Mouse (Mus musculus) MEL (cell line): ENCODE measurements around the gene Hacd4.

ENCODE experiments used
- CHD1 ChIP-seq: IDR thresholded peaks from 2 replicates; pipeline ENCODE4 v1.6.1; 2012; ENCODE audit warnings: low read depth, mild to moderate bottlenecking, inconsistent platforms, low read length, improper control_type of control experiment
- CHD2 ChIP-seq: IDR thresholded peaks from 2 replicates; pipeline ENCODE4 v1.6.1; 2011; ENCODE audit warnings: low read length, improper control_type of control experiment
- CTCF ChIP-seq, 3 experiments: IDR thresholded peaks in 2 of 3; conservative IDR thresholded peaks in 1 of 3; 2 replicates each; pipeline ENCODE4 v1.5.1; 2011 to 2012; ENCODE audit warnings: low read length in 3 of 3, low read depth in 2 of 3, mild to moderate bottlenecking in 2 of 3, improper control_type of control experiment in 1 of 3, inconsistent platforms in 1 of 3, mixed read lengths in 1 of 3, moderate library complexity in 1 of 3; ENCODE audit not compliant: control insufficient read depth in 1 of 3, insufficient read depth in 1 of 3, poor library complexity in 1 of 3, severe bottlenecking in 1 of 3
- ELF1 ChIP-seq: IDR thresholded peaks from 2 replicates; pipeline ENCODE4 v1.6.1; 2014; ENCODE audit warnings: low read depth, mild to moderate bottlenecking, inconsistent platforms, low read length, improper control_type of control experiment, moderate library complexity
- EP300 ChIP-seq, 2 experiments: IDR thresholded peaks; 2 replicates each; pipeline ENCODE4 v1.6.1; 2011; ENCODE audit warnings: improper control_type of control experiment in 2 of 2, low read length in 2 of 2, low read depth in 1 of 2, mild to moderate bottlenecking in 1 of 2
- ETS1 ChIP-seq: IDR thresholded peaks from 2 replicates; pipeline ENCODE4 v1.6.1; 2012; ENCODE audit warnings: low read depth, mild to moderate bottlenecking, inconsistent platforms, low read length, improper control_type of control experiment, moderate library complexity
- GATA1 ChIP-seq: IDR thresholded peaks from 2 replicates; pipeline ENCODE4 v1.6.1; 2011; ENCODE audit warnings: low read depth, low read length, improper control_type of control experiment
- POLR2A ChIP-seq, 2 experiments: IDR thresholded peaks; 2 replicates each; pipeline ENCODE4 v1.6.1; 2011 to 2012; ENCODE audit warnings: low read length in 2 of 2, mild to moderate bottlenecking in 2 of 2, control low read depth in 1 of 2, improper control_type of control experiment in 1 of 2, low read depth in 1 of 2, moderate library complexity in 1 of 2; ENCODE audit not compliant: control insufficient read depth in 1 of 2, insufficient read depth in 1 of 2, poor library complexity in 1 of 2
- POLR2AphosphoS2 ChIP-seq: IDR thresholded peaks from 2 replicates; pipeline ENCODE4 v1.6.1; 2011; ENCODE audit warnings: low read length, improper control_type of control experiment
- POLR2AphosphoS5 ChIP-seq: IDR thresholded peaks from 2 replicates; pipeline ENCODE4 v1.6.1; 2012; ENCODE audit warnings: low read depth, borderline replicate concordance, mild to moderate bottlenecking, inconsistent platforms, low read length, moderate library complexity, mixed read lengths
- SIN3A ChIP-seq: IDR thresholded peaks from 2 replicates; pipeline ENCODE4 v1.6.1; 2012; ENCODE audit warnings: low read length, improper control_type of control experiment, inconsistent platforms
- TBP ChIP-seq: IDR thresholded peaks from 2 replicates; pipeline ENCODE4 v1.8.0; 2011; ENCODE audit warnings: low read depth, low read length, improper control_type of control experiment
- TCF12 ChIP-seq: IDR thresholded peaks from 2 replicates; pipeline ENCODE4 v1.6.1; 2014; ENCODE audit warnings: low read depth, mild to moderate bottlenecking, inconsistent platforms, low read length, improper control_type of control experiment, moderate library complexity
- ZKSCAN1 ChIP-seq: IDR thresholded peaks from 2 replicates; pipeline ENCODE4 v1.6.1; 2012; ENCODE audit warnings: low read depth, mild to moderate bottlenecking, inconsistent platforms, low read length, improper control_type of control experiment, moderate library complexity

DNA sequence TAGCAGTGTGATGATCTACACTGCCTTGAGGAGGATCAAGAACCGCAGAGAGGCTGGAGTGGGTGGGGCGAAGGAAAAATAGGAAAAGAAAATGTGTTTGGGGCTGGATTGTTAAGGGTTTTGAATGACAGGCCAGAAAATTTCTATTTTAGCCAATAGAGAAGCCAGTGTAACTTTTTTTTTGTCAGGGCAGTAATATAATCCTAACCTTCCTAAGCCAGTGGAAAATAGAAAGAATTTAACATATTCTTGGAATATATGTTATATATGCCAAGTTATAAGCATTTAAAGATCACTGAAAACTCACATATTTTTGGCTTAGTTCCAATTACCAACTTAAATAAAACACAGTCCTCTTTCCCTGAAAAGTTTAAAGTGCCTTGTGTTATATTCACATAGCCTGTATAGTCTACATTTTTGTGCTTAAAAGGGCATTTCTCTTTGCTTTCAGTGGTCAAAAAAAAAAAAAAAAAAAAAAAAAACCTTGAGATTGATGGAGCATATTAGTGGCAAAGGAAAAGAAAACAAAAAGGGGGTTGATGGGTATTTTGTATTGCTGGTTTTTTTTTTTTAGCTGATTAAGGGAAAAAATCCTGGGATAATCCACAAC is 11.0 kb downstream of the Hacd4 start:
- TF ChIP-seq ELF1 = no peak
- TF ChIP-seq CTCF (IDR thresholded peaks at IDR 0.05 in 2 of 3, conservative IDR thresholded peaks at IDR 0.05 in 1 of 3; ENCODE audit: control insufficient read depth in 1 of 3, insufficient read depth in 1 of 3, low read depth in 2 of 3, low read length in 3 of 3, poor library complexity in 1 of 3, severe bottlenecking in 1 of 3) = no peak
- TF ChIP-seq POLR2A (IDR thresholded peaks at IDR 0.05; ENCODE audit: control insufficient read depth in 1 of 2, insufficient read depth in 1 of 2, low read depth in 1 of 2, low read length in 2 of 2, poor library complexity in 1 of 2) = no peak
- no peak for TF ChIP-seq CHD1
- no peak for TF ChIP-seq POLR2AphosphoS2
- TF ChIP-seq TBP = no peak
- no peak for TF ChIP-seq CHD2
- TF ChIP-seq ETS1 = no peak
- TF ChIP-seq EP300 (IDR thresholded peaks at IDR 0.05; ENCODE audit: low read depth in 1 of 2, low read length in 2 of 2) = no peak
- no peak for TF ChIP-seq GATA1
- TF ChIP-seq POLR2AphosphoS5 = no peak
- TF ChIP-seq ZKSCAN1 = no peak
- TF ChIP-seq SIN3A = no peak
- no peak for TF ChIP-seq TCF12
